8 mouse cellular contexts compared by ENCODE assay signal in the genomic region with DNA sequence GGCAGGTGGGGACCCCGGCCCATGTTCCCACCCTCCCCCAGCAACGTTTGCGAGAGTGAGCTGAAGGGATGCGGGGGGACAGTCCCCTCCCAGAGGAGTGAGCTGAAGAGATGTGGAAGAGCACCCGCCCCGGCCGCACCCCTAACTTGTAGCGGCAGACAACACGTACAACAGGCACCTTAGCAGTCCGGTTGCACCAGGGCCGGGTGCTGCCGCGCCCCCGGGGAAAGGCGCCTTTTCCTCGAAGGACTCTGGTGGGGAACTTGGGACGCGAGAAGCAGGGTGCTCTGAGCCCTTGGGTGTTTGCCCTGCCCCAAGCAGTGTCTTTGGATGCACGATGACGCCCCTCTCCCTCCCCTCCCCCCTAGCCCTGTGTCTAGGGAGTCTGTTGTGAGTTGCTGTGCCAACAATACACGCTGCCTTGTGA. TPM values are rescaled to one million over a fixed set of nuclear protein-coding genes. Genes with fewer than 3 reads are reported as not detected.
DNase-seq lines count a peak whose midpoint lies in the region; ATAC-seq and TF ChIP-seq lines count a peak whose summit lies in the region.

No protein-coding gene starts in this region.

- no peaks in the 10 kb centered on the region; the same call in 1 of the 2 replicates for H3K36me3 ChIP-seq in testis, adult 2 months (ENCODE audit: control insufficient read depth, insufficient read depth, low read length)
- peaks cover 15% of the 10 kb centered on the region for H3K36me3 ChIP-seq in heart, embryonic 16.5 days (ENCODE audit: control insufficient read depth, insufficient read depth)
- H3K36me3 ChIP-seq in liver, adult 2 months (ENCODE audit: control insufficient read depth, insufficient read depth, low read length): peaks cover 16% of the 10 kb centered on the region; the same call in 1 of the 2 replicates
- H3K36me3 ChIP-seq in midbrain, embryonic 14.5 days (ENCODE audit: control insufficient read depth, insufficient read depth, low read length): peaks cover 9% of the 10 kb centered on the region; the same call in 1 of the 2 replicates

- TF ChIP-seq POLR2A in testis, adult 2 months (IDR thresholded peaks at IDR 0.05; ENCODE audit: control insufficient read depth, low read depth, low read length): no peak
- no peak for TF ChIP-seq POLR2A in liver, adult 2 months (IDR thresholded peaks at IDR 0.05; ENCODE audit: extremely low read depth, insufficient read depth, low read length)

- ATAC-seq in CD4-positive, CD25-positive, alpha-beta regulatory T cell, adult 4 months: no peak
- peak; percentile 49 for ATAC-seq in heart, embryonic 16.5 days (replicated peaks; ENCODE audit: extremely low read depth, insufficient read depth, low FRiP score)
- ATAC-seq in midbrain, embryonic 14.5 days (ENCODE audit: low FRiP score, low TSS enrichment): peak; percentile 55
- ATAC-seq in erythroid progenitor cell, adult 5-6 weeks (replicated peaks; ENCODE audit: low FRiP score, poor library complexity, severe bottlenecking): no peak

- no peak for TF ChIP-seq CTCF in testis, adult 2 months (IDR thresholded peaks at IDR 0.05; ENCODE audit: control insufficient read depth, insufficient read depth, insufficient replicate concordance, low read depth, low read length)
- TF ChIP-seq CTCF in liver, adult 2 months (IDR thresholded peaks at IDR 0.05; ENCODE audit: low read depth, low read length): no peak

- peak overlapping the region; percentile 90 for H3K4me3 ChIP-seq in testis, adult 2 months (ENCODE audit: control insufficient read depth, low read depth, low read length)
- H3K4me3 ChIP-seq in heart, embryonic 16.5 days (ENCODE audit: low read length): peak overlapping the region; percentile 88
- H3K4me3 ChIP-seq in liver, adult 2 months (ENCODE audit: insufficient read depth, low read depth, low read length): peak overlapping the region; percentile 88
- peak overlapping the region; percentile 73 for H3K4me3 ChIP-seq in midbrain, embryonic 14.5 days (replicated peaks; ENCODE audit: low read depth, low read length)

- H3K27ac ChIP-seq in testis, adult 2 months (ENCODE audit: control insufficient read depth, insufficient read depth, low read depth, low read length): peak overlapping the region; percentile 92
- peak overlapping the region; percentile 100 for H3K27ac ChIP-seq in heart, embryonic 16.5 days (ENCODE audit: low read length)
- peak overlapping the region; percentile 98 for H3K27ac ChIP-seq in liver, adult 2 months (replicated peaks; ENCODE audit: insufficient read depth, low read depth, low read length)
- peak overlapping the region; percentile 99 for H3K27ac ChIP-seq in midbrain, embryonic 14.5 days (replicated peaks; ENCODE audit: low read depth, low read length)

- H3K9ac ChIP-seq in heart, embryonic 16.5 days (ENCODE audit: low read length): peak overlapping the region; percentile 91
- H3K9ac ChIP-seq in liver, adult 2 months (ENCODE audit: low read depth, low read length): peak overlapping the region; percentile 97
- peak overlapping the region; percentile 97 for H3K9ac ChIP-seq in midbrain, embryonic 14.5 days (replicated peaks; ENCODE audit: low read length)

- peaks cover 11% of the 10 kb centered on the region; the same call in 1 of the 2 replicates for H3K79me2 ChIP-seq in liver, adult 2 months (ENCODE audit: control insufficient read depth, insufficient read depth, low read length)

- H3K4me2 ChIP-seq in heart, embryonic 16.5 days (ENCODE audit: low read depth, low read length): peak overlapping the region; percentile 94
- peak overlapping the region; percentile 79 for H3K4me2 ChIP-seq in midbrain, embryonic 14.5 days (ENCODE audit: low read length)

- H3K9me3 ChIP-seq in heart, embryonic 16.5 days (replicated peaks; ENCODE audit: control insufficient read depth, low read length): no peaks in the 10 kb centered on the region
- H3K9me3 ChIP-seq in midbrain, embryonic 14.5 days (ENCODE audit: control insufficient read depth, low read length): peaks cover 3% of the 10 kb centered on the region; the same call in 1 of the 2 replicates

- peak; percentile 11 for DNase-seq in CD4-positive, CD25-positive, alpha-beta regulatory T cell, adult 2 months (ENCODE audit: low read depth, low spot score)
- DNase-seq in testis, postnatal 14 days (ENCODE audit: low spot score): no peak
- no peak for DNase-seq in liver, adult 2 months (ENCODE audit: extremely low read depth, low read depth, low spot score)
- DNase-seq in midbrain, embryonic 14.5 days: peak; percentile 75

- peaks cover 21% of the 10 kb centered on the region for H3K4me1 ChIP-seq in testis, adult 2 months (ENCODE audit: control insufficient read depth, insufficient read depth, low read length)
- H3K4me1 ChIP-seq in heart, embryonic 16.5 days (ENCODE audit: control insufficient read depth, insufficient read depth, low read length): peaks cover 21% of the 10 kb centered on the region
- peaks cover 26% of the 10 kb centered on the region for H3K4me1 ChIP-seq in liver, adult 2 months (ENCODE audit: control insufficient read depth, insufficient read depth, low read length)
- H3K4me1 ChIP-seq in midbrain, embryonic 14.5 days (ENCODE audit: control insufficient read depth, insufficient read depth, low read length): peaks cover 10% of the 10 kb centered on the region

- H3K27me3 ChIP-seq in testis, adult 2 months (ENCODE audit: control insufficient read depth, insufficient read depth, low read length): no peaks in the 10 kb centered on the region
- no peaks in the 10 kb centered on the region for H3K27me3 ChIP-seq in heart, embryonic 16.5 days (ENCODE audit: control insufficient read depth, insufficient read depth, low read length)
- no peaks in the 10 kb centered on the region for H3K27me3 ChIP-seq in liver, adult 2 months (ENCODE audit: control insufficient read depth, insufficient read depth, low read length)
- no peaks in the 10 kb centered on the region for H3K27me3 ChIP-seq in midbrain, embryonic 14.5 days (ENCODE audit: control insufficient read depth, insufficient read depth, low read length)

- WGBS in heart, embryonic 16.5 days: 0% methylated on average over 21 of the region's 21 CpGs
- WGBS in liver, adult 2 months: 0% methylated on average over 21 of the region's 21 CpGs
- WGBS in midbrain, embryonic 14.5 days: 1% methylated on average over 21 of the region's 21 CpGs

RNA-seq across cellular contexts. Expression of a gene that starts 0.6 kb away (rescaled TPM):
- not detected for polyA plus RNA-seq in CD4-positive, CD25-positive, alpha-beta regulatory T cell, adult 4 months (2017; shearing (Covaris generic))
- polyA plus RNA-seq in testis, adult 2 months (2012; rRNA removed): 1.4 and 1.5 TPM in 2 replicates
- polyA plus RNA-seq in heart, embryonic 16.5 days (2015; fragmentation: Nextera tagmentation; extraction: Ambion mirVana): 1.4 and 1.9 TPM in 2 replicates
- 4.6 and 5.9 TPM in 2 replicates for total RNA-seq in liver, adult 2 months (2014; rRNA removed)
- 0.26 and 0.50 TPM in 2 replicates for polyA plus RNA-seq in liver, adult 2 months (2012; rRNA removed)
- polyA plus RNA-seq in midbrain, embryonic 14.5 days (2014; fragmentation: Nextera tagmentation; extraction: Ambion mirVana): 1.1 and 1.3 TPM in 2 replicates
- total RNA-seq in erythroid progenitor cell, adult 5-6 weeks (2015; ENCODE audit: low replicate concordance): not detected in 2 replicates
- 0.15 TPM in 1 of 2 replicates, not detected in the other for total RNA-seq in erythroid progenitor cell, adult 5-6 weeks (2017; ENCODE audit: low replicate concordance)

Comparison
In these comparisons a context has a peak if more than half of its experiments do, and no peak if none do; other contexts are left out.
1. DNase-seq: peak in CD4-positive, CD25-positive, alpha-beta regulatory T cell, adult 2 months (single experiment) and midbrain, embryonic 14.5 days (single experiment); none in testis, postnatal 14 days (single experiment) and liver, adult 2 months (single experiment).
2. ATAC-seq: peak in heart, embryonic 16.5 days (single experiment) and midbrain, embryonic 14.5 days (single experiment); none in CD4-positive, CD25-positive, alpha-beta regulatory T cell, adult 4 months (single experiment) and erythroid progenitor cell, adult 5-6 weeks (single experiment).
3. Peak in every context shown above with its lines, with median percentiles within 50 percentile points of each other: H3K27ac ChIP-seq, H3K4me3 ChIP-seq and H3K9ac ChIP-seq.